Mouse (Mus musculus) E14TG2a.4 (cell line): ENCODE results near the gene Ifna4.

Experiments used
- CTCF ChIP-seq: conservative IDR thresholded peaks from 2 replicates; pipeline ENCODE4 v1.5.1; 2014; ENCODE audit warnings: low read length
- POU5F1 ChIP-seq: IDR thresholded peaks from 2 replicates; pipeline ENCODE4 v1.6.1; 2014; ENCODE audit warnings: low read length, borderline replicate concordance

- TF ChIP-seq CTCF (no peak), POU5F1 (no peak)
These were observed 23.4 kb downstream of the Ifna4 start for GRCm38 (mm10) chr4:88865011-88865569.
